Mouse (Mus musculus) myocyte (in vitro differentiated cells): ENCODE data around the gene Phactr2.

Source experiments
- MAX ChIP-seq: IDR thresholded peaks from one replicate; pipeline ENCODE4 v1.6.1; 2011; ENCODE audit warnings: low read depth, mild to moderate bottlenecking, control low read depth
- POLR2A ChIP-seq: IDR thresholded peaks from one replicate; pipeline ENCODE4 v1.6.1; 2011; ENCODE audit warnings: low read depth, mild to moderate bottlenecking, control low read depth, moderate library complexity; ENCODE audit not compliant: insufficient read length
- TCF12 ChIP-seq: IDR thresholded peaks from one replicate; pipeline ENCODE4 v1.6.1; 2011; ENCODE audit warnings: mild to moderate bottlenecking, control low read depth; ENCODE audit not compliant: poor library complexity, insufficient read depth, severe bottlenecking

DNA sequence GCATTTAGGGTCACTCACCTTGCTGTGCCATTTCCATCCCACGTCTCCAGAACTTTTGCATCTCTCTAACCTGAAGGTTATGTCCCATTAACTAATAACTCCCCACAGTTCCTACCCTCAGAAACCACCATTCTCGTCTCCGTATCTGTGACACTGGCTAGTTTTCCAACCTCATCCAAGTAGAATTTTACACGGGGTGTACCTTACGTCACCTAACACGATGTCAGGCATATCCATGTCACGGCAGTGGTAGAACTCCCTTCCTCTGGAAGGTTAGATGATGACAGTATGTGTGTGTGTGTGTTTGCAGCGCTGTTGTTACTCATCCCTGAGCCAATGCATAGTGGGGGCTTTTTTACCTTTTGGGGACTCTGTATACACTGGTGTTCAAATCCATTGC, 225.1 kb downstream of the Phactr2 start:
- TF ChIP-seq TCF12 (no peak), MAX (no peak), POLR2A (no peak)
